Mouse (Mus musculus): ENCODE measurements at regions not wholly inside any gene's neighbourhood (a gene's known extent, or its start where the extent isn't known, plus 50 kb on each side); places are given as distances from the start of the nearest gene placed in this dataset.
"Not testable (repeated sequence)": the region's sequence is repeated elsewhere in the genome, so short reads cannot be mapped to it uniquely, and the experiment has no call there.

DNA sequence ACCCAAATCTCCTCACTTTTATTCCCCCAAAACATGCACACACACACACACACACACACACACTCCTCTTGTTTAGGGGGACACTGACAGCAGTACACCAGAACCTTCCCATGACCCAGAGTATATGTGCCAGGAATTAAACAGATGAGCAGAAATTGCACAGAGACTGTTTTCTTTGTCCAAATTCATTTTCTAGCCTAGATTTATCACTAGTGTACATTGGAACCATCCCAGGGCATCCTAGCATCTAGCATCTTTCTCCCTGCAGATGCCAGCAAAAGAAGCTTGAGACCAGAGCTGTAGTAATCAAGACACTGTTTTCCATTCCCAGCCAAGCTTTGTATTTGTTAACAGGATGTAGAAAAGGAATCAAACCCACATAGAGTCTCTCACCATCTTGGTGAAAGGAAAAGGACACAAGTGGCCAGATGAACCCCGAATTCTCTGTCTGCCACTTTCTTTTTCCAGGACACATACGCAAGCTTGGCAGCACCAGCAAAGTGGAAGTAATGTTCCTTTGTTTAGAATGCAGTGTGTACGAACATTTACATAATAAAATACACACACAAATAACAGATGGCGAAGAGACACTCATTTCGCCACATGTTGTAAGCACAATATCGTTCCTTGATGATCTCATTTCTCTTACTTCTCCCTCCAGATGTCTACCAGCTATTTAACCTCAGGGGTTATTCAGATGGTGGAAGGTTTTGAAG lies 250.3 kb upstream of the Gm11146 start:
- no peak for DNase-seq (ENCODE audit: low read depth, low spot score)

DNA sequence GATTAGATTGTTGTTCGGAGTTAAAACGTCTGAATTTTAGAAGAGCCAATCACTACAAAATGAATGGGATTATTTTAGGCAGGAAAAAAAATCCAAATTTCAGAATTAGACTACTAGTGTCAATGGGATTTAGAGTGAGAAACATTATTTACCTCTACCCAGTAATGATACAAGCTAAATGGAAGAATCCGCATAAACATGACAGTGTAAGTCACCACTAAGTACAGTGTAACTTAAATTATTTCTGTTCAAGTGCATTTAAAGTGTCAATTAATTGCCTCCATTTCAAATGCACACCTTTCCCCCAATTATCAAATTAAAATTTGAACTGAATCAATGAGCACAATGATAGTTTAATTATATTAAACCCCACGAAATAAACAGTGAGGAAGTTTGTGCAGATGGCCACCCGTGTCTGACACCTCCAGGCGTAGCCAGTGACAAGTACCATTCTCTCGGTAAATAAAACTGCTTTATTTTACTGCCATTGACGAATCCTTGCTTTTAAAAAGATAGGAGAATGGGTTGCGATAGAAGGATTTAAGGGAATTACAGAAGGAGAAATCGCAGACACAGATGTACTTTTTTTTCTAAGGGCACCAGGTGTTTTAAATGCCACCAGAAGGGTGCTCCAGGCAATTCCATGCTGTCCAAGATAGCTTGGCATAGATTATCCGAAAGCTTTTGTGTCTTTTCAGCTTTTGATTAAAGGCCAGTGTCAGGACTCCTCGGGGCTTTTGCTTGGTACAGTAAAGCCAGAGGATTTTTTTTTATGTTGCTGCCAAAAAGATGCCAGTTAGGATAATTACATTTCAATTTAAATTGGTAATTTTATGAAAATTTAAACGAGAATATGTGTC lies 249.5 kb upstream of the Gm11146 start:
- DNase-seq (ENCODE audit: low read depth, low spot score), result no peak

DNA sequence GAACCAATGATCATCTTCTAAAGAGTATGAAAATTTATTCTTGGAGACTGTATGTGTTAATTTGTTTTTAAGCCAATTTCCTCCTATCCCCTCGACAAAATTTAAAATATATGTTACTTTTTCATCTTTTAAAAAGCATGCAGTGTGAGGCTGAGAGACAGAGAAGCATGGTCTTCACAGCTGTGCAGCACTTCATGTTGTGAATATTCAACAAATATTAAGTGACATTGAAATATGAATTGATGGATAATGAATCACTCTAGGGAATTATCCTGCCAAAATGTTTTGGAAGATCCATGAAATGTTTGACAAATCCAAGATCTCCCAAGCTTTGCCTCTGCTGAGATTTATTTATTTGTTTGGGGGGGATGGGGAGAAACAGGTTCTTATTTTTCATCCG lies 233.9 kb upstream of the Gm11146 start:
- DNase-seq (ENCODE audit: low read depth, low spot score), result no peak

DNA sequence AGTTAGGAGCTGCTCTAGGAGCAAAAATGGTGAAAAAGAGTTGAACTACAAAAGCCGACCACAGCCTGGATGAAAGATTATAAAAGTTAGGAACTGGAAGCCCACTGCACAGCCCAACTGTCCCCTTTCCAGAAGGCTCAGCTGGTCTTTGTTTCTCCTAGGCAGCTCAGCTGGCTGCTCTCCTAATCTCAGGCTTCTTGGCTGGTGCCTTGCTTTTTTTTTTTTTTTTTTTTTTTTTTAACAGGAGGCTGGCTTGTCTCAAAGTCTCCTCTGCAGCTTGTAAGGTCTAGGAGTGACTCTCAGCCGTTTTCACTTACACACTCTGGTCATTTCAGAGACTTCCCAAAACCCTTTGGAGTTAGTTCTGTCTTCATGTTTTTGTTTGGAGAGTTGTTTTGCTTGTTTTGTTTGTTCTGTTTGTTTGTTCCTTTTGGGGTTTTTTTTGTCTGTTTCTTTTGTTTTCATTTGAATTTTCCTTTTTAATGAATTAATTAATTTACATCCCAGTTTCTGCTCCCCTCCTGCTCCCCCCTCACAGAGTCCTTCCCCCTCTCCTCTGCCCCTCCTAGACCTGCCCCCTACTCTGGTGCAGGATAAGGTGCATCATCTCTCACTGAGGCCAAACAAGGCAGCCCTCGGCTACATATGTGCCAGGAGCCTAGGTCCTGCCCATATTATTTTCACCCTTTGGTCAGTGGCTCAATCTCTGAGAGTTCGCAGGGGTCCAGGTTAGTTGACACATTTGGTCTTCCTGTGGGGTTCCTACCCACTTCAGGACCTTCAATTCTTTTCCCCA lies 225.6 kb upstream of the Gm11146 start:
- no peak for DNase-seq (ENCODE audit: low read depth, low spot score)

DNA sequence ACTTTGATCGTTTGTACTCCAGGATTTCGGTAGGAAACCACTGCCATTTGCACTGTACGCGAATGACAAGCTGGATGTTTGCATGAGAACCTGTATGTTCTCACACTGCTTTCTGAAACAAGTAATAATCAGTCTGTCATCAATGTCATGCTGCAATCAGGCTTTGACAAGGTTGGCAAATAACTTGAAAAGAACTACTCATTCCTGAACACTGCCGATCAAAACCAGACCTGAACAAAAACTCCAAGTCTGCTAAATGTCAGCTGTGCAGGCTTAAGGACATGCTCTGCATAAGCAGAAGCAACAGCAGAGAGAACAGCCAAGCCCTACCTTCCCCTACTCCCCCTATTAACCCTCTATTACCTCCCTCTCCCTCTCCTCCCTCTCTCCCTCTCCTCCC lies 197.8 kb upstream of the Gm11146 start:
- DNase-seq (ENCODE audit: low read depth, low spot score), result no peak

DNA sequence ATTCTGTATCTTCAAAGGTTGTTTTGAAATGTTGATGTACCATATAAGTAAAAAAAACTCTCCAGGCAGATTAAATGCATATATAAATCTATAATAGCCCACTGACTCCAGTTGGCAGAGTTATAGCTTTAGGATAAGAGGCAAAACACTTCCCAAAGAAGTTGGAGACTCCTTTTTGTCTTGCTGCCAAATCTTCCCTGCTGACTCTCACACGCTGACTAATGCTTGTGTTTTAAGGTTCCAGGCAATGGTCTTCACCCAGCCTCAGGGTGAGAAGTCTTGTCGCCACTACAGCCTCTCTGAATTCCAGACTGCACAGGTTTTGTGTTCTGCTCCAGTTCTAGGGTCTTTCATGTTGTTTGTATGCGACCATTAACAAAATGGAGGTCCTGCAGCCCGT lies 195.0 kb upstream of the Gm11146 start:
- DNase-seq (ENCODE audit: low read depth, low spot score), result no peak

DNA sequence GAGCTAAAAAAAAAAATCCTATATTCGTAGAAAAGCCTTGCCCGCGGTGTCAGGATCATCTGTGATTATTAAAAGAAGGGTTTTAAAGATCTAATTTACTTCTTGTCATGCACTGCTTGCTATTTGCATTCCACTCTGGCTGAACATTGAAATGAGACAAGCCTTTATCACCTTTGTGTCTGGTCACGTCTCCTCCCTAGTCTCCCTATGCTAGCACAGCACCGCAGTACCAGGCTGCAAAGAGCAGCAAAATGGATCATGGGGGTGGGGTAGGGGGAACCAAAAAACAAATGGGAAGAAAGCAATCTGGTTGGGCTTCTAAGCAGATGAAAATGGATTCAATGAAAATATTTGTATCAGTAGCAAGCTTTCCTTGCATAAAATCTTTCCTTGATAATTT lies 187.8 kb upstream of the Gm11146 start:
- DNase-seq (ENCODE audit: low read depth, low spot score), result no peak

DNA sequence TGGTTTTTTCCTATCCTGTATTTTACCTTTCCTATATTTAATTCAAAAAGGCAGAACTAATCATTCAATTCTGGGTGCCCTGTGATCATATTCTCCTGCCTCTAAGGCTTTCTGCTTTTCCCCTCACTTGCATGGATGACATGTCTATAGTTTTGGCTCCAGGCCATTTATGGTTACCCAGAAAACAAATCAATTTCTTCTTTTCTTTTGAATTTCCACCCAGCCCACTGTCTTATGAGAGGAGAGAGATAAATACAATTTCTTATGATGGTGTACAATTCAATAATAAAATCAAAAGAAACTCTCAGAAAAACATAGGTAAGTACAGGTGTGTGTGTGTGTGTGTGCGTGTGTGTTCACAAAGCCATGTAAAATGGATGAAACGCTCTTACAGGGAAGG lies 187.3 kb upstream of the Gm11146 start:
- no peak for DNase-seq (ENCODE audit: low read depth, low spot score)

DNA sequence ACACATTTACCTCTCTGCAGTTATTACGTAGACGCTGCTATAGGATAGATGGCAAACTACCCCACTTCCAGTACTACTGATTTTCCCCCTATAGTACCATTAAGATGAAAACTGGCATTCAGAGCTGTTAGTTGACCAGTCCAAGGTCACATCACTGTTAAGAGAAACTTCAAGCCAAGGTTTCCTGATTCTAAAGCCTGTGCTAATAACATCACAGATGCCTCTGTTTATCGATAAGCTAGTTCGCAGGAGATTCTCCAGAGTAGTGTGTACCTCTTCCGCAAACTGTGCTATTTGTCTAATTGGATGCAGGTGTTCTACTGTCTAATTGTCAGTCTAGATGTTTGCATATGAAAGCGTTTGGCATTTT lies 186.9 kb upstream of the Gm11146 start:
- no peak for DNase-seq (ENCODE audit: low read depth, low spot score)

DNA sequence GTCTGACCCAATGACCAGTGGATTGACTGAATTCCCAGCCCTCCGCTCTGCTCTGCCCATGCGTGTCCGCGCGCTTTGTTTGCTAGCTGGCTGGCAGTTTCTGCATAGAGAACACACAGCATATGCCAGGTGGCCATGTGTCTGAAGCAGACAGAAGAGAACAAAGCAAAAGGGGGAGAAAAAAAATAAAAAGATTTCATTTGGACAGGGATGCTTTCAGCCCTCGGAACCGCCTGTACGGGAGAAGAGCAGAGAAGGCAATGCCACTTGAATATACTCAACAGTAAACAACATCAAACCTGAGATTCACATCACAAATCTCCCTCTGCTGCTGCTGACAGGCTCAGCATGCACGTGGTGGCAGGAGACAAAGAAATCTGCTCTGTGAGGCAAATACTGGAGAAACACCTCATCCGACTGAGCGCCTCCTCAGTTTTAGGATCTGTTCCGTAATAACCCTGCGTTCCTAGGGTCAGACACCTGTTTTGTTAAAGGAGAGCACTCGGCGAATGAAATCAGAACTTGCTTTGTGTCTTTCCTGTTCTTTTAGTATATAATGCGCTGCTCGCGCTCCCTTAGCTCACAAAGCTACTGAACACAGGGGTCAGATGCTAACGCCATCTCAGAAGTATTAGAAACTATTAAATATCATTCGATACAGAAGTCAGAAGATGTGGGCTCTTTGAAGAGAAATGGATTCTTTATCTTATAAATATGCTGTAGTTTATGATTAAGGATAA lies 186.3 kb upstream of the Gm11146 start:
- no peak for DNase-seq (ENCODE audit: low read depth, low spot score)

DNA sequence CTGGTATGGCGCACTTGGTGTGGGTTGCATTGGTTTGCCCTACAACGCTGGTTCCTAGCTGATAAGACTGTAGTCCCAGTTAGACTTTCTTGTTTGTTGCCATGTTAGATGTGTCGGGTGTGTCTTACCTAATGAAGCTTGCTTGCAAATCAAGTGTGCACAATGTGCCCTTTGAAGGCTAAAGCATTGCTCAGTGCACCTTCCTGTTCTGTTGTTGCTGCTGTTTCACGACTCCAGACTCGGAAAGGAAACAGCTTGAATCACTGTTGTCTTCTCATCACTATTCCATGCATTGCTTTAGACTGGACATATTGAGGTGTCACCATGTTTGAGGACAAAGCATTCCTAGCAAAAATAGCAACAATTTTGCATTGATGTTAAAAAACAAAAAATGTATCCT lies 185.1 kb upstream of the Gm11146 start:
- no peak for DNase-seq (ENCODE audit: low read depth, low spot score)

DNA sequence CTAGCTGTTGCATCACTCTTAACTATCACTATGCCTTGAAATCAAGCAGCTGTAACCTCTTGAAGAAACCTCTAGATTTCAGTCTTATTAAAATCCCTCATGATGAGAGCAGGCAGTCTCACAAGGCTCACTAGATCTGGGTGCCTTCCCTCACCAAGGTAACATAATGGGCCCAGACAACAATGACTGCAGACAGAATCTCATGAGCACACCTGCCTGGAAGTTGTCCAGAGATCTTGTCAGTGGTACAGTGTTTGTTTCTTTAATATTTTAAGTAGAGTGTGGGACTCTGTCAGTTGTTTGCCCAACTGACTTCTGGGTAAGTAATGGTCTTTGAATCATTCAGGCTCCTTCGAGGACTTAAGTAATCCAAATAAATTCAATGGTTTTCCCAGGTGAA lies 177.1 kb upstream of the Gm11146 start:
- DNase-seq (ENCODE audit: low read depth, low spot score), result no peak

DNA sequence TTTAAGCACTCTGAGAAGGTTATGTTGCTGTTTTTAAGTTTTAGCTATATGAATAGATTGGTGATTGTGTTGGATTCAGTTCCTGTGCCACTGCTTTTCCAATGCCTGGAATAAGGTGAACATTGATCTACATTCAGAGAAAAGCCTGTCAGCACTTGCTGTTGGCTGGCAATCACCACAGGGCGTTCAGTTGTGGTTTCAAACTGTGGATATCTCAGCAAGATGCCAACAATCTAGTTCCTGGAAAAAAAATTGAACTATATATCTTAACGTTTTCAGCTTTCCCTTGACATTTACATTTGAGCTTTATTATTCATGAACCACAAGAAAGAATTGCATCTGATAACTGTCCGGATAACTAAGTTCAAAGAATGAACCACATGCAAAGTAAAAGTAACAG lies 170.2 kb upstream of the Gm11146 start:
- no peak for DNase-seq (ENCODE audit: low read depth, low spot score)

DNA sequence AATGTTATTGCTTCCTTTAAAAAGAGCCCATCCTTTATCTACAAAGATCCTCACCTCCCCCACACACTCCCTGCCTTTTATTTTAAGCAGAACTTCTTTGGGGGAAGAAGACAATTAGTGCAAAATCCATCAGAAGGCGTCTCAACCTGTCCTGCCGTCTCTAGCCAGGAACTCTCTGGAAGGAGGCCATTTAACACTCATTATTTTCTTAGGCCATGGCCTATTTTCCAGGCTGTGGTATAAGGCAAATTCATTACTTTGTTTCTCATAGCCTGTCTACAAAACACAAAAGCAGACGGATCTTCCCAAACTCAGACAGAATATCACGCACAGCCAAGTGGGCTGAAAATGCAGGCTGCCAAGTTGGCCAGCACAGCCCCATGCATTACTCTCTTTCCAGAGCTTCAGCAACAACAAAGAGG lies 159.0 kb upstream of the Gm11146 start:
- DNase-seq (ENCODE audit: low read depth, low spot score), result no peak

DNA sequence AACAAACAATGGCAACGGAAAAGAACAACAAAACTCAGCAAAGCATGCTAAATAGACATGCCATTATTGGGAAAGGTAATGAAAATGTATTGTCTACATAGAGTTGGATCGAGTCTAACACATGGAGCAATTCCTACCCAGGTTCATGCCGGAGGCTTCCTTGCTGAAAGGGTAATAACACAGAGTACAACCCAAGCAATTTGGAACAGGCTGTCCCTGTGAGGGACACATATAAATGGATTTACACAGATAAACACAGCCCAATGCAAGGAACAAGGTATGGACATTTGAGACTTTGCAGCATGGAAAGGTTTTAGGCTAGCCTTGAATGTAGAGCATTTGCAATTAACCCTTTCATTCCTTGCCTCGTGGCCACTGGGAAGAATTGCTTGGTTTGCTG lies 158.6 kb upstream of the Gm11146 start:
- no peak for DNase-seq (ENCODE audit: low read depth, low spot score)

DNA sequence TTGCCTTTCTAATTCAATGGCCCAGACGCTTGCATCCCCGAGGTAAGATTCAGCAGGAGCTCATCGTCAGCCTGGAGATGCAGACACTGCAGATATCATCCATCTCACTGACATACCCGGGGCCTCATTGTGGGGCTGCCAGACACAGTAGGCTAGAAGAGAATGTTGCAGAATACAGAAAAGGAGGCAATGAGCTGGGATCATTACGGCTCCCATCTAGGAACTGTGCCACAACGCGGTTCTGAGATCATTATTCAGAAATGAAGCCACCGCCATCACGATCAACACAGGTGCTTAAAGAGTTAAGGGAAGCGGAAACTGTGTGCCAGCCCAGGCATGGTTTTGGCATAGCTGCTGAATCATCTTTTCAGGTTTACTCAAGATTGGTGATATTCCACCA lies 158.1 kb upstream of the Gm11146 start:
- DNase-seq (ENCODE audit: low read depth, low spot score), result no peak

DNA sequence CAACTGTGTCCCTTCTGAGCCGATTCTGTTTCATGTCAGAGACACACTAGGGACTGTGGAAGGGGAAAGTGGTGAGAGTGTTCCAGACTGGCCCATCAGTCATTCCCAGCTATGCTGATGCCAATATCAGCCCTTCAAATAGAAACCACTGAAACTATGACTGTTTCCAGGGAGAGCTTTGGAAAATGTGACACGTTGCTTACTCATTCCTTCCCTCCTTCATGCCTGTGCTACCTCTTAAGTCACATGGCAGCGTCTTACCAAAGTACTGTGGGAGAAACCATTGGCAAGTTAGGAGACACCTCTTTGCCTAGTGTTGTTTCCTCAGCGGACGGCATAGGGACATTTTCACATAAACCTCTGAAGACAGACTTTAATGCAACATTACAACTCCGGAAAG lies 153.0 kb upstream of the Gm11146 start:
- no peak for DNase-seq (ENCODE audit: low read depth, low spot score)

DNA sequence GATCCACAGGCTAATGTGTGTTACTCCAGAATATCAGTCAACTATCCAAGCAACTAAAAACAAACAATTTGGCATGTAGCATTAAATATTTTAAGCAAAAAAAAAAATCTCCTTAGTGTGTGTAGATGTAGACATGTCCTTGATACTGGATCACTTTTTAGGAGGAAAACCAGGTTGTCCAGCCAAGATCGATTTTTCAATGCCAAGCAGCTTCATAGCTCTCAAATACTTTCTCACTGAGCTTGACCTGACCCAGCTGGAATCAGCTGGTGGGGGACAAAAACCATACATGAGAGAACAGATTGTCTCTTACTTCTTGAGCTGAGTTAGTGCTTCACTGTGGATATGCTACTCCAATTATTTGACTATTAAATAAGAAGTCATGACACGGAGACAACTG lies 147.6 kb upstream of the Gm11146 start:
- no peak for DNase-seq (ENCODE audit: low read depth, low spot score)

DNA sequence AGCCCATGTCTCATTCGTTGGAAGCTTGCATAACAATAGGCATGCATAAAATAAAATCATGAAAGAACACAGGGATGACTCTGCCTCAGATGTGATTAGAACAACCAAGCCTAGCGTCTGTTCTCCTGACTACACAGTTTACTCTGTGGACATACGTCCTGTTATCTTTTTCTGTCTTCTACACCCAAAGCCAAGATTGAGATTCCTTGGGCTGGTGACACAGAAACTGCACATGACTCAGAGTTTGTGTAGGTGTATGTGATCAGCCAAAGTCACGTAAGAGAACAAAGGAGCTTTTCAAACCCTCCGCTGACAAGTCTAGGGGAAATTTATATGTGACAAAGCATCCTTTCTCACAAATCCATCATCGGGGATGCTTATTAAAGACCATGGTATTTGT lies 141.9 kb upstream of the Gm11146 start:
- no peak for DNase-seq (ENCODE audit: low read depth, low spot score)

DNA sequence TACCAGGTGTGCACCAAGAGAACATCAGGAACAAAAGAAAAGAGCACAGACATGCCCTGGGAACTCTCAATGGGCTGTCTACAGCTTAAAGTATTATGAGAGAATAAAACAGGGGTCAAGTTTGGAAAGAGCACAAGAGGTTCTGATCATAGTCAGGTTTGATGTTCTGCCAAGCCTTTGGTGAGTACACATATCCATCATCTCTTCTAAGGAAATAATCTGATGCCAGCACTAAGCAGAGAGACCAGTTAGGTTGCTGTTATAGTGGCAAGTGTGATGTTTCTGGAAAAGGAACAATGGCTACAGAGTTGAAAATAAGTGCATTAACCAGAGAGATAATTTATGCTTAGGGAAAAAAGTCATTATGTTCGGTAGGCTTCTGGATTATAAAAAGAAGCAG lies 136.9 kb upstream of the Gm11146 start:
- DNase-seq (ENCODE audit: low read depth, low spot score), result no peak

DNA sequence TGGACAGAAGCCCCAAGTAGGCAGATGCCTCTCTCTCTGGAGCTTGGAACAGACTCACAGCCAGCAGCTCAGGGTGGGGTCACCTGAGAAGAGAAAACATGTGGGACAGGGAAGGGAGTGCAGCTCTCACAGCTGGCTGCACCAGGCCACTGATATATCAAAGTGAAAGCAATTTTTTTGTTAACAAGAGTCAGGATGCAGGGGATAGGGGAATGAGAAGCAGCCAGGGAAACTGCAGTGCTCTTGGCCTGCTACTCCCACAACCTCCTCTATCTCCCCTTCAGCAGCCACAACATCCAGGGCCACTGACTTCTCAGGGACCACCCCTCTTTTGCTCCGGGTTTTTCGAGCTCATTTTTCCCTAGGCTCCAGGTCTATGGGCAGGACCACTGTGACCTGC lies 117.5 kb upstream of the Gm11146 start:
- DNase-seq (ENCODE audit: low read depth, low spot score), result no peak

DNA sequence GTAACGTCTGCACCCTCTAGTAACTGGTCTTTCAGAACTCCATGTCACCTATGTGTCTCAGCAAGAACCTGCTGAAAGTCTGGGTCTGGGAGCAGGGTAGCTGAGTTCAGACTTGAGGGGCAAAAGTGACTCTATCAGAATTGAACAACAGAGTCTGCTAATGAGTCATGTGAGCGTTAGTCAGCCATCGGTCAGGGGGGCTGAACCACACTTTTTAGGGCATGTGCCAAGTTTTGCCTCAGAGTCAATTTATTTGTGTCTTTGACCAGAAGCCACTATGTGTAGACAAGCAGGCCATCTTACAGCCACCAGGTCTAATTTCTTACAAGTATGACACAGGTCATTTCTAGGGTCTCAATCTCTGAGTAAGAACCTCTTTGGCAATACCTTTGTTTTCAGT lies 115.9 kb upstream of the Gm11146 start:
- not testable (repeated sequence) for DNase-seq (ENCODE audit: low read depth, low spot score)

Data from ZHBTc4 (cell line).